Mouse (Mus musculus): ENCODE results near the gene Tas2r117. TPM values are rescaled to one million over a fixed set of nuclear protein-coding genes. Genes with fewer than 3 reads are reported as not detected.

Tas2r117 gene
- not detected in 2 replicates for polyA plus RNA-seq (2015; fragmentation: Nextera tagmentation; extraction: Ambion mirVana)

DNA sequence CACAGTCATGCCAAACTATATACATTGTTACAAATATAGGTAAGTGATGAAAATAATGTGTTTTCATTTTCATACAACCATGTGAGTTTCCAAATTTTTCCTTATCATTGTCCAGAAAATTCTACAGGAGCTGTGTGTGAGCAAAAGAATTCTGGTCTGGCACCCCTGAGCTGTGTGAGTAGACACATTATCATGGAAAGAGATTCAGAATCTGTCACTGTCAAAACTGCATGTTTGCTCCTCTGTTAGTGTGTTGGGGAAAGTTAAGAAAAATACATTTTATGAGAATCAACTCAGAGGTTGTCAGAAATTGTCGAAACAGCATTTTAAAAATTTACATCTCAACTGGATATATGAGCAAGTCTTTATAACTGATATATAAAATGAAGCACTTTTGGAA is at the start of gene Tas2r117:
Gene Tas2r117 (plus strand): TSS at position 301 of the 400 bp plus-strand sequence.
- Histone ChIP-seq H3K27me3 (ENCODE audit: control insufficient read depth, insufficient read depth, low read length) (no peaks in the 10 kb centered on the region), H3K4me1 (ENCODE audit: control insufficient read depth, insufficient read depth, low read length) (no peaks in the 10 kb centered on the region), H3K27ac (ENCODE audit: low read length) (no peak within 1 kb of the TSS), H3K4me3 (ENCODE audit: low read length) (no peak within 1 kb of the TSS), H3K9me3 (replicated peaks; ENCODE audit: control insufficient read depth, low read length) (no peaks in the 10 kb centered on the region), H3K36me3 (ENCODE audit: control insufficient read depth, insufficient read depth) (no peaks in the 10 kb centered on the region), H3K9ac (ENCODE audit: low read length) (no peak within 1 kb of the TSS), H3K4me2 (ENCODE audit: low read depth, low read length) (no peak within 1 kb of the TSS)
- WGBS, result 76% methylated on average over 1 of the region's 1 CpGs
- no peak for ATAC-seq (replicated peaks; ENCODE audit: extremely low read depth, insufficient read depth, low FRiP score)

DNA sequence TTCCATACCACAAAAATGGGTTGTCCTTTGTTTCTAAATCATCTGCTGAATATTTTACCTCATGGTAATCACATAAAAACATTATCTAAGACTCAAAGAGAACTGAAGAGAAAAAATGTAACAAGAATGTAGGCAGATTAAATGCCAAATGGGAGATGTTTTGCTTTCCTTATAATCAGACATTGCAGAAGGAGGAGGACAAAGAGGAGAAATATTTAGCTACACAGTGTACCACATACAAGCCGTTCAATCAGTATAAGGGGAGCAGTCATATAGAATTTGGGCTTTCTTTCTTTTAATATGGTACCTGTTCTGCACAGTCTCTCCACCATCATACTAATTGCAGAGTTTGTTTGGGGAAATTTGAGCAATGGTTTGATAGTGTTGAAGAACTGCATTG is 48.2 kb upstream of the Tas2r117 start, which contains the start of gene Tas2r124:
Gene Tas2r124 (plus strand): TSS at position 301 of the 400 bp plus-strand sequence.
- H3K4me1 ChIP-seq (ENCODE audit: control insufficient read depth, insufficient read depth, low read length), result no peaks in the 10 kb centered on the region
- H3K27ac ChIP-seq (ENCODE audit: low read length), result no peak within 1 kb of the TSS
- no peak within 1 kb of the TSS for H3K9ac ChIP-seq (ENCODE audit: low read length)
- no peak within 1 kb of the TSS for H3K4me2 ChIP-seq (ENCODE audit: low read depth, low read length)
- ATAC-seq (replicated peaks; ENCODE audit: extremely low read depth, insufficient read depth, low FRiP score), result no peak
- H3K36me3 ChIP-seq (ENCODE audit: control insufficient read depth, insufficient read depth), result no peaks in the 10 kb centered on the region
- 65% methylated on average over 1 of the region's 1 CpGs for WGBS
- no peaks in the 10 kb centered on the region for H3K9me3 ChIP-seq (replicated peaks; ENCODE audit: control insufficient read depth, low read length)
- no peak within 1 kb of the TSS for H3K4me3 ChIP-seq (ENCODE audit: low read length)
- H3K27me3 ChIP-seq (ENCODE audit: control insufficient read depth, insufficient read depth, low read length), result no peaks in the 10 kb centered on the region

DNA sequence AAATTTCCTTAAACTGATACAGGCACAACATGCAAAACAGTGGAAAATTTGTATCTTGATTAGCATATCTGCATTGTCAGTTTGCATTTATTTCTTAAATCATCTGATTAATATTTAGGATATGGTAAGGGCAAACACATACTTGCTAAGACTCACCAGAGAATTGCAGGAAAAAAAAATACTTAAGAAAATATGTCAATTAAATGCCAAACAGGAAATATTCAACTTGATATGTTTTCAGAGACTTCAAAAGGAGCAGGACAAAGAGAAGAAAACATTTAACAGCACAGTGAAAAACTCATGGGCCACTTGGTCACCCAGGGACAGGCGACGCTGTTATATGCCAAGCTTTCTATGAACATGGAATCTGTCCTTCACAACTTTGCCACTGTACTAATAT is 40.8 kb upstream of the Tas2r117 start, which contains the start of gene Tas2r102:
Gene Tas2r102 (plus strand): TSS at position 301 of the 400 bp plus-strand sequence.
- no peaks in the 10 kb centered on the region for H3K27me3 ChIP-seq (ENCODE audit: control insufficient read depth, insufficient read depth, low read length)
- H3K9ac ChIP-seq (ENCODE audit: low read length), result no peak within 1 kb of the TSS
- no peak within 1 kb of the TSS for H3K4me2 ChIP-seq (ENCODE audit: low read depth, low read length)
- 87% methylated on average over 2 of the region's 2 CpGs for WGBS
- no peak within 1 kb of the TSS for H3K27ac ChIP-seq (ENCODE audit: low read length)
- no peaks in the 10 kb centered on the region for H3K4me1 ChIP-seq (ENCODE audit: control insufficient read depth, insufficient read depth, low read length)
- no peaks in the 10 kb centered on the region for H3K36me3 ChIP-seq (ENCODE audit: control insufficient read depth, insufficient read depth)
- no peak for ATAC-seq (replicated peaks; ENCODE audit: extremely low read depth, insufficient read depth, low FRiP score)
- H3K4me3 ChIP-seq (ENCODE audit: low read length), result no peak within 1 kb of the TSS
- H3K9me3 ChIP-seq (replicated peaks; ENCODE audit: control insufficient read depth, low read length), result no peaks in the 10 kb centered on the region; the same call in 1 of the 2 replicates

DNA sequence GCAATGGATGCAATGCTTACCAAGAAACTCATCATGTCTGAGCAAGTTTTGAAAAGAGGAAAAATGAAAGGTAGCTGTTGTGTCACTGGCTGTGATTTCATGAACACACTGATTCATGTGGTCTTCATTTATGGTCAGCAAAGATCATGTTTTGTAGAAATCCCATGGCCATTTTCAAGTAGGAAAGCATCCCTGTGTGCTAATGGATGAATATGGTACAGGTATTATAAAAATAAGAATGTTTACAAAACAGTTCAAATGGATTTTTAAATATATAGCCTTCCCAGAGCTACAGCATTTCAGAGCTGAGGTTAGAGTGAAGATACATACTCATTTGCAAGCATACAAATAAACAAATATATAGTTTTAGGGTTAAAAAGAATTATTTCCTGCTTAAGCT is 24.6 kb upstream of the Tas2r117 start, which contains the start of gene Tas2r136:
Gene Tas2r136 (minus strand): TSS at position 101 of the 400 bp plus-strand sequence.
- no peak within 1 kb of the TSS for H3K9ac ChIP-seq (ENCODE audit: low read length)
- H3K4me1 ChIP-seq (ENCODE audit: control insufficient read depth, insufficient read depth, low read length), result no peaks in the 10 kb centered on the region
- H3K27ac ChIP-seq (ENCODE audit: low read length), result no peak within 1 kb of the TSS
- H3K9me3 ChIP-seq (replicated peaks; ENCODE audit: control insufficient read depth, low read length), result no peaks in the 10 kb centered on the region
- H3K36me3 ChIP-seq (ENCODE audit: control insufficient read depth, insufficient read depth), result no peaks in the 10 kb centered on the region
- H3K27me3 ChIP-seq (ENCODE audit: control insufficient read depth, insufficient read depth, low read length), result no peaks in the 10 kb centered on the region
- no peak within 1 kb of the TSS for H3K4me2 ChIP-seq (ENCODE audit: low read depth, low read length)
- no peak for ATAC-seq (replicated peaks; ENCODE audit: extremely low read depth, insufficient read depth, low FRiP score)
- no peak within 1 kb of the TSS for H3K4me3 ChIP-seq (ENCODE audit: low read length)

DNA sequence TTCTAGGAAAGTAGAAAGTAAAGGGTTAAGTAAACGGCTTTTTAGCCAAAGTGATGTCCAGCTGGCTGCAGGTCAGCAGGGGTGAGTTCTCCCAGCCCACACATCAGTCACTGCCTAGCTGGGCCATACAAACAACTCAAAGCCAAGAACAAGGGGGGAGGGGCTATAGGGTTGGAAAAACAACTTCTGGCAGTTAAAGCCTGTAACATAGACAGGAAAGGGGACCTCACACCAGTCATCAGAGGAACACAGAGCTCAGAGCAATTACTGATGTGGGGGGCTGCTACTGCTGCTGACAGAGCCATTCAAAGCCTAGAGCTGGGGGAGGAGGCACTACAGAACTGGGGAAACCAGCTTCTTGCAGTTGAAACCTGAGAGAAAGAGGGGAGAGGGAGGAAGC is 7.2 kb upstream of the Tas2r117 start:
- Histone ChIP-seq H3K4me2 (ENCODE audit: low read depth, low read length) (no peak overlapping the region), H3K36me3 (ENCODE audit: control insufficient read depth, insufficient read depth) (no peaks in the 10 kb centered on the region), H3K4me1 (ENCODE audit: control insufficient read depth, insufficient read depth, low read length) (no peaks in the 10 kb centered on the region), H3K27me3 (ENCODE audit: control insufficient read depth, insufficient read depth, low read length) (no peaks in the 10 kb centered on the region), H3K4me3 (ENCODE audit: low read length) (no peak overlapping the region), H3K9ac (ENCODE audit: low read length) (no peak overlapping the region), H3K9me3 (replicated peaks; ENCODE audit: control insufficient read depth, low read length) (peaks cover 12% of the 10 kb centered on the region; the same call in 1 of the 2 replicates), H3K27ac (ENCODE audit: low read length) (no peak overlapping the region)
- WGBS, result 29% methylated on average over 1 of the region's 1 CpGs
- ATAC-seq (replicated peaks; ENCODE audit: extremely low read depth, insufficient read depth, low FRiP score), result no peak

DNA sequence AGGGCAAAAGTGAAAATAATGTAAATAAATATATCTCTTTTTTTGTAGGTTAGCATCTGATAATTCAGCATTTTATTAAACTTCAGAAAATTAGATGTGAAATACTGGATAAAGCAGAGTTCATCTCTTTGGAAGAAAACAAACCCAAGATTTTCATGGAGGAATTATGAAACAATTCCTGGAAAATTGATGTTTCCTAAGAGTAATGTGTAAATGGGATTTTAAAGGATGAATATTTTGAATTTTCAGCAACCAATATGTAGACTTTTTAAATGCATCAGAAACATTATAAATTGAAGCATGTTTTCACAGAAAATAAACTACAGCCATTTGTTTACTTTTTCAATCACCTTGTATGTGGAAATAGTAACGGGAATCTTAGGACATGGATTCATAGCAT is 44.2 kb downstream of the Tas2r117 start, which contains the start of gene Tas2r123:
Gene Tas2r123 (plus strand): TSS at position 301 of the 400 bp plus-strand sequence.
- Histone ChIP-seq H3K4me2 (ENCODE audit: low read depth, low read length) (no peak within 1 kb of the TSS), H3K27ac (ENCODE audit: low read length) (no peak within 1 kb of the TSS), H3K27me3 (ENCODE audit: control insufficient read depth, insufficient read depth, low read length) (no peaks in the 10 kb centered on the region), H3K9me3 (replicated peaks; ENCODE audit: control insufficient read depth, low read length) (no peaks in the 10 kb centered on the region; the same call in 1 of the 2 replicates), H3K9ac (ENCODE audit: low read length) (no peak within 1 kb of the TSS), H3K4me3 (ENCODE audit: low read length) (no peak within 1 kb of the TSS), H3K4me1 (ENCODE audit: control insufficient read depth, insufficient read depth, low read length) (no peaks in the 10 kb centered on the region), H3K36me3 (ENCODE audit: control insufficient read depth, insufficient read depth) (no peaks in the 10 kb centered on the region)
- 63% methylated on average over 1 of the region's 1 CpGs for WGBS
- ATAC-seq (replicated peaks; ENCODE audit: extremely low read depth, insufficient read depth, low FRiP score), result no peak

Other genes starting within 250 kb of the Tas2r117 start
- gene Prh1, start 233.0 kb upstream of the Tas2r117 start, polyA plus RNA-seq (2015; fragmentation: Nextera tagmentation; extraction: Ambion mirVana), result not detected in 2 replicates
- not detected in 2 replicates for gene Prp2, start 206.9 kb upstream of the Tas2r117 start, polyA plus RNA-seq (2015; fragmentation: Nextera tagmentation; extraction: Ambion mirVana)
- gene A630073D07Rik, start 151.3 kb upstream of the Tas2r117 start, polyA plus RNA-seq (2015; fragmentation: Nextera tagmentation; extraction: Ambion mirVana), result not detected in 2 replicates
- gene Tas2r120, start 145.9 kb upstream of the Tas2r117 start, polyA plus RNA-seq (2015; fragmentation: Nextera tagmentation; extraction: Ambion mirVana), result not detected in 2 replicates
- not detected in 2 replicates for gene Tas2r121, start 101.8 kb upstream of the Tas2r117 start, polyA plus RNA-seq (2015; fragmentation: Nextera tagmentation; extraction: Ambion mirVana)
- not detected in 2 replicates for gene Tas2r122, start 90.9 kb upstream of the Tas2r117 start, polyA plus RNA-seq (2015; fragmentation: Nextera tagmentation; extraction: Ambion mirVana)
- gene Tas2r115, start 64.8 kb upstream of the Tas2r117 start, polyA plus RNA-seq (2015; fragmentation: Nextera tagmentation; extraction: Ambion mirVana), result not detected in 2 replicates
- gene Tas2r124, start 48.1 kb upstream of the Tas2r117 start, polyA plus RNA-seq (2015; fragmentation: Nextera tagmentation; extraction: Ambion mirVana), result not detected in 2 replicates
- not detected in 2 replicates for gene Tas2r102, start 40.7 kb upstream of the Tas2r117 start, polyA plus RNA-seq (2015; fragmentation: Nextera tagmentation; extraction: Ambion mirVana)
- not detected in 2 replicates for gene Tas2r136, start 24.7 kb upstream of the Tas2r117 start, polyA plus RNA-seq (2015; fragmentation: Nextera tagmentation; extraction: Ambion mirVana)
- gene Tas2r123, start 44.3 kb downstream of the Tas2r117 start, polyA plus RNA-seq (2015; fragmentation: Nextera tagmentation; extraction: Ambion mirVana), result not detected in 2 replicates
- gene Tas2r116, start 52.6 kb downstream of the Tas2r117 start, polyA plus RNA-seq (2015; fragmentation: Nextera tagmentation; extraction: Ambion mirVana), result not detected in 2 replicates
- gene Tas2r110, start 65.2 kb downstream of the Tas2r117 start, polyA plus RNA-seq (2015; fragmentation: Nextera tagmentation; extraction: Ambion mirVana), result not detected in 2 replicates
- not detected in 2 replicates for gene Tas2r113, start 90.2 kb downstream of the Tas2r117 start, polyA plus RNA-seq (2015; fragmentation: Nextera tagmentation; extraction: Ambion mirVana)
- gene Tas2r125, start 106.8 kb downstream of the Tas2r117 start, polyA plus RNA-seq (2015; fragmentation: Nextera tagmentation; extraction: Ambion mirVana), result not detected in 2 replicates
- gene Tas2r129, start 148.3 kb downstream of the Tas2r117 start, polyA plus RNA-seq (2015; fragmentation: Nextera tagmentation; extraction: Ambion mirVana), result not detected in 2 replicates
- not detected in 2 replicates for gene Tas2r131, start 155.1 kb downstream of the Tas2r117 start, polyA plus RNA-seq (2015; fragmentation: Nextera tagmentation; extraction: Ambion mirVana)
- not detected in 2 replicates for gene Tas2r109, start 178.1 kb downstream of the Tas2r117 start, polyA plus RNA-seq (2015; fragmentation: Nextera tagmentation; extraction: Ambion mirVana)
- not detected in 2 replicates for gene Tas2r103, start 234.3 kb downstream of the Tas2r117 start, polyA plus RNA-seq (2015; fragmentation: Nextera tagmentation; extraction: Ambion mirVana)